Comparison of ENCODE assay signal across 23 mouse cellular contexts in the genomic region with DNA sequence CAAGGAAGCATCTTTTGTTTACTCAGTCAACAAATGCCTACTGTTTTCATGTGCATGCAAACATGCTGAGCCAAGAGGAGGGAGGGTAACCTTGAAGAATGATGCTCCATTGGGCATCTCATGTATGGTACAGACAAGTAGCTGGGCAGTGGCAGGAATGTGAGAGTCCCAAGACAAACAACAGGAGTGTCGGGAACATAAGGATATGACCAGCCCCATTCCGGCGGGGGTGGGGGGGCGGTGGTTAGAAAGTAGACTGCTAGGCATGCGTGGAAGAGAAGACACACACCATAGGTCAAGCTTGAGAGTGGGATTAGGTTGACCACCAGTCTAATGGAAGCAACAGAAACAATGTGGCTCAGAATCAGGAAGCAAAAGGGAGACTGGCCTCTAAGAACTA.
"Had no signal": no experiment of that assay in that cellular context is flagged by ENCODE, and none has a peak within 500 bp of the region (broad histone marks: within the 10 kb centered on the region; RNA-seq: fewer than 3 reads in every experiment).

No protein-coding gene starts in this region.

- H3K27ac ChIP-seq: embryonic facial prominence, embryonic 10.5 days; embryonic facial prominence, embryonic 12.5 days; embryonic facial prominence, embryonic 13.5 days; embryonic facial prominence, embryonic 15.5 days; forebrain, embryonic 10.5 days; forebrain, embryonic 12.5 days; forebrain, embryonic 13.5 days; forebrain, embryonic 15.5 days; gastrocnemius, adult 2 months; heart, adult 2 months had no signal

- H3K36me3 ChIP-seq: embryonic facial prominence, embryonic 10.5 days; embryonic facial prominence, embryonic 12.5 days; embryonic facial prominence, embryonic 13.5 days; embryonic facial prominence, embryonic 15.5 days; forebrain, embryonic 10.5 days; forebrain, embryonic 12.5 days; forebrain, embryonic 15.5 days had no signal

- H3K9me3 ChIP-seq: embryonic facial prominence, embryonic 10.5 days; embryonic facial prominence, embryonic 12.5 days; embryonic facial prominence, embryonic 13.5 days; embryonic facial prominence, embryonic 15.5 days; forebrain, embryonic 10.5 days; forebrain, embryonic 12.5 days; forebrain, embryonic 13.5 days; forebrain, embryonic 15.5 days had no signal

- DNase-seq: cerebellum, adult 8-10 months; cerebellum, adult 9-10 months; cerebellum, postnatal 10 days; cerebellum, postnatal 25 days; cerebellum, postnatal 36 days; embryo, embryonic 11 days; forebrain, postnatal 0 days; gastrocnemius, adult 2 months; gastrocnemius, postnatal 10 days; gastrocnemius, postnatal 14 days; gastrocnemius, postnatal 25 days; gastrocnemius, postnatal 36 days; heart, adult 18-20 months; heart, adult 2 months had no signal

- H3K4me1 ChIP-seq: embryonic facial prominence, embryonic 10.5 days; embryonic facial prominence, embryonic 12.5 days; embryonic facial prominence, embryonic 13.5 days; embryonic facial prominence, embryonic 15.5 days; forebrain, embryonic 12.5 days; forebrain, embryonic 15.5 days had no signal

- H3K27me3 ChIP-seq: embryonic facial prominence, embryonic 12.5 days; embryonic facial prominence, embryonic 13.5 days; embryonic facial prominence, embryonic 15.5 days; forebrain, embryonic 12.5 days; forebrain, embryonic 13.5 days; forebrain, embryonic 15.5 days had no signal

- H3K4me3 ChIP-seq: embryonic facial prominence, embryonic 10.5 days; embryonic facial prominence, embryonic 12.5 days; embryonic facial prominence, embryonic 13.5 days; embryonic facial prominence, embryonic 15.5 days; erythroblast, embryonic 14.5 days; forebrain, embryonic 10.5 days; forebrain, embryonic 12.5 days; forebrain, embryonic 13.5 days; forebrain, embryonic 15.5 days; gastrocnemius, adult 2 months; heart, adult 2 months had no signal
